Mouse (Mus musculus): ENCODE measurements around the gene Cx3cr1. TPM values are rescaled to one million over a fixed set of nuclear protein-coding genes. Genes with fewer than 3 reads are reported as not detected.

The Cx3cr1 gene
- polyA plus RNA-seq, 1 experiment from 2014 or later: 7.4 TPM

DNA sequence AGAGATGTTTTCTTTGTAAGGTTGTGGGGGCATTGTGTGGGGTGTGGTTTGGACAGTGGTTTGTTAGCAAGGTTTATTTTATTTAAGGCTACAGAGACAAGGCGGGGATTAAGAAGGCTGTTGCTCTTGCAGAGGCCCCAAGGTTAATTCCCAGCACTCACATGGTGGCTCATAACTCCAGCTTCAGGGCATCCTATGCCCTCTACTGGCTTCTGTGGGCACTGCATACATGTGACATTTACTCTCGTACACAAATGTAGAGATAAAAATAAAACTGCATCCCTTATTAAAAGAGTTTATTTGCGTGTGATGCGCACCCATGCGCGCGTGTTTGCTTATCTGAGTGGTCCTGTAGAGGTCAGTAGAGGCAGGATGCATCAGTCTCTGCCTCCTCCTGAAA is 19.4 kb upstream of the Cx3cr1 start:
- Histone ChIP-seq H3K27ac (ENCODE audit: low read depth, low read length) (no peak overlapping the region), H3K4me1 (ENCODE audit: control insufficient read depth, insufficient read depth, low read length) (no peaks in the 10 kb centered on the region), H3K4me3 (ENCODE audit: low read length) (no peak overlapping the region), H3K9me3 (ENCODE audit: control insufficient read depth, low read length) (0 out of 2 replicates have a peak, but pooled peaks cover 3% of the 10 kb centered on the region), H3K4me2 (replicated peaks; ENCODE audit: low read depth, low read length) (no peak overlapping the region), H3K36me3 (ENCODE audit: control insufficient read depth, insufficient read depth, low read length) (no peaks in the 10 kb centered on the region), H3K9ac (ENCODE audit: low read depth, low read length) (no peak overlapping the region), H3K27me3 (ENCODE audit: control insufficient read depth, insufficient read depth, low read length) (no peaks in the 10 kb centered on the region)
- ATAC-seq (ENCODE audit: low FRiP score, low TSS enrichment): no peak
- WGBS: 90% methylated on average over 7 of the region's 7 CpGs

DNA sequence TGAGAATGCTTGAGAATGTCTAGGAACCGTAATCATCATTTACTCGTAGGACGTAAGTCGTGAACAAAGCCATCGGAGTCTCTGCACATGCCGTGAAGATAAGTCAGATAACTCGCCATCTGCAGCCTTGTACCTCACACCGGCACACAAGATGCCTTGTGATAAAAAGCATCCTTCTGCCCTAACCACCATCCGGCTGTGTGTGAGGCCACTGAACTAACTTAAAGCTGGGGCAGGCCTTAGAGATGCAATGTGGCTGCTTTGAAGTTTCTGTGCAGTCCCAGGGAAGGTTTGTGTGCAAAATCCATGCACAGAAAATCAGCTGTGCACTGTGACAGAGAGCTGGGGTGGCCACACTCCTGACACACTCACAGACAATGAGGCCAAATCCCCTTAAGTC is 14.7 kb upstream of the Cx3cr1 start:
- H3K4me2 ChIP-seq (replicated peaks; ENCODE audit: low read depth, low read length): no peak overlapping the region
- no peaks in the 10 kb centered on the region for H3K4me1 ChIP-seq (ENCODE audit: control insufficient read depth, insufficient read depth, low read length)
- H3K9me3 ChIP-seq (ENCODE audit: control insufficient read depth, low read length): 0 out of 2 replicates have a peak, but pooled peaks cover 3% of the 10 kb centered on the region
- 87% methylated on average over 9 of the region's 9 CpGs for WGBS
- H3K9ac ChIP-seq (ENCODE audit: low read depth, low read length): no peak overlapping the region
- no peaks in the 10 kb centered on the region for H3K27me3 ChIP-seq (ENCODE audit: control insufficient read depth, insufficient read depth, low read length)
- H3K27ac ChIP-seq (ENCODE audit: low read depth, low read length): no peak overlapping the region
- H3K36me3 ChIP-seq (ENCODE audit: control insufficient read depth, insufficient read depth, low read length): no peaks in the 10 kb centered on the region
- no peak for ATAC-seq (ENCODE audit: low FRiP score, low TSS enrichment)
- H3K4me3 ChIP-seq (ENCODE audit: low read length): no peak overlapping the region

DNA sequence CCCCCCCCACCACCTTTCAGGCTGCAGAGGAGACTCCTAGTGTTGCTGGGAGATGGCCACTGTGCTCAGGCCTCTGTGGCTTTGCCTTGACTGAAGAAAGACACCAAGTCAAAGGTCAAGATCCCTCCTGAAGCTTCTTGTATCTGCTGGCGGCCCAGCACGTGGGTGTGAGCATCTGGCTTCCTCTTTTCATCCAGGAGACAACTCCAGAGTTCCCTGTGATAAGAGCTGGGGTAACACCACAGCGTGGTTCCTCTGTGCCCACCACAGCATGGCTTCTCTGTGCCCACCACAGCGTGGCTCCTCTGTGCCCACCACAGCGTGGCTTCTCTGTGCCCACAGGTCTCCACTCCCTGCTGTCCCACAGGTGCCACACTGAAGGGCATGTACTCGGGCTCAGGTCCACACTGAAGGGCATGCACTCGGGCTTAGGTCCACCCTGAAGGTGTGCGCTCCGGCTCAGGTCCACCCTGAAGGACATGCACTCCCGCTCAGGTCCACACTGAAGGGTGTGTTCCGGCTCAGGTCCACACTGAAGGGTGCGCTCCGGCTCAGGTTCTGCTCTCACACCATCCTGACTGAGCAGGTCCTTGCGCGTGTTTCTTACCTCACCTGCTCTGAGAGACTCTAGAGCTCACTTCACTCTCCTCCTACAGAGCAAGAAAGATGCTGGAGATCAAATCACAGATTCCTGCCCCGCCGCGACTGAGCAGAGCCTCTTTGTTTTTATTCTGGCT is 13.6 kb upstream of the Cx3cr1 start:
- Histone ChIP-seq H3K4me1 (ENCODE audit: control insufficient read depth, insufficient read depth, low read length) (no peaks in the 10 kb centered on the region), H3K9ac (ENCODE audit: low read depth, low read length) (no peak overlapping the region), H3K36me3 (ENCODE audit: control insufficient read depth, insufficient read depth, low read length) (no peaks in the 10 kb centered on the region), H3K27ac (ENCODE audit: low read depth, low read length) (no peak overlapping the region), H3K4me3 (ENCODE audit: low read length) (no peak overlapping the region), H3K9me3 (ENCODE audit: control insufficient read depth, low read length) (no peaks in the 10 kb centered on the region), H3K4me2 (replicated peaks; ENCODE audit: low read depth, low read length) (no peak overlapping the region), H3K27me3 (ENCODE audit: control insufficient read depth, insufficient read depth, low read length) (no peaks in the 10 kb centered on the region)
- no peak for ATAC-seq (ENCODE audit: low FRiP score, low TSS enrichment)
- 80% methylated on average over 18 of the region's 18 CpGs for WGBS

DNA sequence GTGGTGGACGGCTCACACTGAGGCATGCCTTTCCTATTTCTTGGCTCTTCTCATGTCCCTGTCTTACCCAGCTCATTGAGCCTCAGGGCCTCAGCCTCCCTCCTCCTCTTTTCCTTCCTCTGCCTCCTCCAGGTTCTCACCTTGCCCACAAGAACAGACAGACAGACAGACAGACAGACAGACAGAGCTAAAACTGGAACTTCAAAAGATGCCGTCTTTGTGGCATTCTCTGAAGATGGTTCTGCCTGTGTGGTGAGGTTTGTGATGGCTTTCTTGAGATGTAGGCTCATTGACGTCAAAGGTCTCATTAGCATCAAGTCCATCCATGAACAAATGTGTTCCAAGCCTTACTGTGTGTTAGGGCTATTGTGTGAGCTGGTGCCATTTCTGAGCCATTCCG is 13.0 kb upstream of the Cx3cr1 start:
- WGBS: 80% methylated on average over 4 of the region's 4 CpGs

DNA sequence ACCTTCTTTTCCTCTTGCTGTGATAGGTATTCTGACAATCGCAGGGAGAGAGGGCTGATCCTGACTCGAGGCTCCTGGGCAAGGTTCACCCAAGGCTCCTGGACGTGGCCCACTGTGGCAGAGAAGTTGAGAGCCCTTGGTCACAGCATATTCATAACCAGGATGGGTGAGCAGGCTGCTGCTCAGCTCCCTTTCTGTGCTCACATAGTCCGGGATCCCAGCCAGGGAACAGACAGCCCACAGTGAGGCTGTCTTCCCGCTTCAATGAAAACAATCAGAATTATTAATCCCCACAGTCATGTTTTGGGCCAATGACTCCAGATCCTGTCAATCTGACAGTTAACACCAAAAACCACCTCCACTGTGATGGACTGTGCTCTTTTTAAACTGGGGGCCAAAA is 12.3 kb upstream of the Cx3cr1 start:
- Histone ChIP-seq H3K36me3 (ENCODE audit: control insufficient read depth, insufficient read depth, low read length) (no peaks in the 10 kb centered on the region), H3K9me3 (ENCODE audit: control insufficient read depth, low read length) (no peaks in the 10 kb centered on the region), H3K4me3 (ENCODE audit: low read length) (no peak overlapping the region), H3K4me2 (replicated peaks; ENCODE audit: low read depth, low read length) (no peak overlapping the region), H3K27me3 (ENCODE audit: control insufficient read depth, insufficient read depth, low read length) (no peaks in the 10 kb centered on the region), H3K9ac (ENCODE audit: low read depth, low read length) (no peak overlapping the region), H3K27ac (ENCODE audit: low read depth, low read length) (no peak overlapping the region), H3K4me1 (ENCODE audit: control insufficient read depth, insufficient read depth, low read length) (no peaks in the 10 kb centered on the region)
- WGBS: 82% methylated on average over 5 of the region's 5 CpGs
- ATAC-seq (ENCODE audit: low FRiP score, low TSS enrichment): no peak

More for the DNA sequence above, 13.0 kb upstream of the Cx3cr1 start:
- Histone ChIP-seq H3K4me1 (ENCODE audit: control insufficient read depth, insufficient read depth, low read length) (no peaks in the 10 kb centered on the region), H3K27me3 (ENCODE audit: control insufficient read depth, insufficient read depth, low read length) (no peaks in the 10 kb centered on the region), H3K27ac (ENCODE audit: low read depth, low read length) (no peak overlapping the region), H3K4me2 (replicated peaks; ENCODE audit: low read depth, low read length) (no peak overlapping the region), H3K9ac (ENCODE audit: low read depth, low read length) (no peak overlapping the region), H3K36me3 (ENCODE audit: control insufficient read depth, insufficient read depth, low read length) (no peaks in the 10 kb centered on the region), H3K9me3 (ENCODE audit: control insufficient read depth, low read length) (no peaks in the 10 kb centered on the region), H3K4me3 (ENCODE audit: low read length) (no peak overlapping the region)
- ATAC-seq (ENCODE audit: low FRiP score, low TSS enrichment): no peak

DNA sequence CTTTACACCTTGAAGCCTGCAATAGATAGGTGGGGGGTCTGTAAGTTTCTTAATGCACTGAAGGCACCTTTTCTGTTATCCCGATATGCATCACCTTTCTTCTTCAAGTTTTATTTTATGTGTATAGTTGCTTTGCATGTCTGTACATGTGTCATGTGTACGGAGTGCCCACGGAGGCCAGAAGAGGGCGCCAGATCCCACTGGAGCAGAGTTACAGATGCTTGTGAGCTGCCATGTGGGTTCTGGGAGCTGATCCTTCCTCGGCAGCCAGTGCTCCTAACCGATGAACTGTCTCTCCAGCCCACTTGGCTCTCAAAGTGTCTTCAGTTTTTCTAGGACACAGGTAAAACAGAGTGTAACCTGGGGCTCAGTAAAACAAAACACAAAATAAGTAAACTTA is 11.6 kb upstream of the Cx3cr1 start:
- no peak overlapping the region for H3K4me2 ChIP-seq (replicated peaks; ENCODE audit: low read depth, low read length)
- H3K4me1 ChIP-seq (ENCODE audit: control insufficient read depth, insufficient read depth, low read length): no peaks in the 10 kb centered on the region
- H3K9ac ChIP-seq (ENCODE audit: low read depth, low read length): no peak overlapping the region
- H3K4me3 ChIP-seq (ENCODE audit: low read length): no peak overlapping the region
- H3K27me3 ChIP-seq (ENCODE audit: control insufficient read depth, insufficient read depth, low read length): no peaks in the 10 kb centered on the region
- WGBS: 71% methylated on average over 6 of the region's 6 CpGs
- no peaks in the 10 kb centered on the region for H3K9me3 ChIP-seq (ENCODE audit: control insufficient read depth, low read length)
- H3K27ac ChIP-seq (ENCODE audit: low read depth, low read length): no peak overlapping the region
- H3K36me3 ChIP-seq (ENCODE audit: control insufficient read depth, insufficient read depth, low read length): no peaks in the 10 kb centered on the region
- ATAC-seq (ENCODE audit: low FRiP score, low TSS enrichment): no peak

DNA sequence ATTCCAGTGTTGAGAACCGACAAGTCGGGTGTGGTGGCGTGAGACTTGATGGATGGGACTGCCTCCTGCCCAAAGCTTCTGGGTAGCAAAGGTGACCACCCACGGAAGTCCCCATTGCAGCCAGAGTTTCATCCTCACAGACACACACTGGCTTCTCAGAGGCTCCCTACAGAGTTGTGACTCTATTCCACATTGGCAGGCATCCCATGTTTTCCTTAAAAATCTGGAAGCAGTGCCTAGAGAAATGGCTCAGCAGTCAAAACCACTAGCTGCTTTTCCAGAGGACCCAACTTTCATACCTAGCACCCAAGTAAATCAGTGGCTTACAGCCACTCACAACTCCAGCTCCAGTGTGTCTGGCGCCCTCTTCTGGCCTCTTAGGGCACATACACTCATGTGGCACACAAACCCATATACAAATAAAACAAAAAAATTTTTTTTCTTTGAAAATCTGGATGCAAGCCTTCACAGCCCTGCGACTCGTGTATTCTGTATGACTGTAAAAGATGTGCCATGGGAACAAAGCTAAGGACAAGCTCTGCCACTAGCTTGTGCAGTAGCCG is 10.9 kb upstream of the Cx3cr1 start:
- no peak overlapping the region for H3K4me2 ChIP-seq (replicated peaks; ENCODE audit: low read depth, low read length)
- no peak overlapping the region for H3K9ac ChIP-seq (ENCODE audit: low read depth, low read length)
- H3K4me3 ChIP-seq (ENCODE audit: low read length): no peak overlapping the region
- no peak for ATAC-seq (ENCODE audit: low FRiP score, low TSS enrichment)
- no peaks in the 10 kb centered on the region for H3K27me3 ChIP-seq (ENCODE audit: control insufficient read depth, insufficient read depth, low read length)
- WGBS: 79% methylated on average over 8 of the region's 8 CpGs
- H3K9me3 ChIP-seq (ENCODE audit: control insufficient read depth, low read length): no peaks in the 10 kb centered on the region
- no peaks in the 10 kb centered on the region for H3K4me1 ChIP-seq (ENCODE audit: control insufficient read depth, insufficient read depth, low read length)
- H3K36me3 ChIP-seq (ENCODE audit: control insufficient read depth, insufficient read depth, low read length): no peaks in the 10 kb centered on the region
- no peak overlapping the region for H3K27ac ChIP-seq (ENCODE audit: low read depth, low read length)

DNA sequence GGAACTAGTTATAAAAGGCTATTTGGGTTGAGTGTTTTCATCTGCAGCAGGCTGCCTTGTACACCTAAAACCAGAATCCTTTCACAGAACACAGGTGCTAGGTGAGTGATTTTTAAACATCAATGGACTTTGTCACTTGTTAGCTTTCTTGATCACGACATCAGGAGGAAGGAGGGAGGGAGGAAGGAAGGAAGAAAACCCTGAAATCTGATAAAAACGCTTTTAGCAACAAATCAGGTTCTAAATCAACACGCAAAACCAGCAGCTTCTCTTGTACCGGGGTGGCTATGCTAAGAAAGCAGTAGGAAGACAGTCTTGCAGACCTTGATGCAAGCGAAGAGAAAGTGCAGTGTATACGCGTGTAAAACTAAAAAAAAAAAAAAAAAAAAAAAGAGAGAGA is 10.2 kb upstream of the Cx3cr1 start:
- Histone ChIP-seq H3K27me3 (ENCODE audit: control insufficient read depth, insufficient read depth, low read length) (no peaks in the 10 kb centered on the region), H3K9ac (ENCODE audit: low read depth, low read length) (no peak overlapping the region), H3K4me2 (replicated peaks; ENCODE audit: low read depth, low read length) (no peak overlapping the region), H3K9me3 (ENCODE audit: control insufficient read depth, low read length) (no peaks in the 10 kb centered on the region), H3K36me3 (ENCODE audit: control insufficient read depth, insufficient read depth, low read length) (no peaks in the 10 kb centered on the region), H3K4me3 (ENCODE audit: low read length) (no peak overlapping the region), H3K4me1 (ENCODE audit: control insufficient read depth, insufficient read depth, low read length) (no peaks in the 10 kb centered on the region), H3K27ac (ENCODE audit: low read depth, low read length) (no peak overlapping the region)
- WGBS: 77% methylated on average over 7 of the region's 7 CpGs
- ATAC-seq (ENCODE audit: low FRiP score, low TSS enrichment): no peak

DNA sequence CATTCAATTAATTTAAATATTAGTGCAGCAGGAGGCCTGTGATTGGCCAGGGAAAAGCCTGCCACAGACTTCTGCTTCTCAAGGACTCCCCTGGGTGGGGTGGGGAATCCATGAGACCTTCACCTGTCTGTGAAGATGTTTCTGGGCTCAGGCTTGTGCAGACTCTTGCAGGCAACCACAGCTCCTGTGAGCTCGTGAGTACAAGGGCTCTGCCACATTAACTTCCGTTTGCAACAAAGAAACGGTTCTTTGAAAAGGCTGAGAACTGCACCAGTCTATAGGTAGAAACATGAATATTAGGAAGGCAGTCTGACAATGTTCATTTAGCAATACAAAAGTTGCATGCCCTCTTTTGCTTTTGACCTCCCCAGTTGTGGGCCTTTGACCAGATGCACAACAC is 8.6 kb upstream of the Cx3cr1 start:
- no peak overlapping the region for H3K9ac ChIP-seq (ENCODE audit: low read depth, low read length)
- H3K4me1 ChIP-seq (ENCODE audit: control insufficient read depth, insufficient read depth, low read length): no peaks in the 10 kb centered on the region
- no peaks in the 10 kb centered on the region for H3K9me3 ChIP-seq (ENCODE audit: control insufficient read depth, low read length)
- H3K4me3 ChIP-seq (ENCODE audit: low read length): no peak overlapping the region
- ATAC-seq (ENCODE audit: low FRiP score, low TSS enrichment): no peak
- whole genome bisulfite sequencing: 83% methylated on average over 3 of the region's 3 CpGs
- H3K27ac ChIP-seq (ENCODE audit: low read depth, low read length): no peak overlapping the region
- no peaks in the 10 kb centered on the region for H3K27me3 ChIP-seq (ENCODE audit: control insufficient read depth, insufficient read depth, low read length)
- no peaks in the 10 kb centered on the region for H3K36me3 ChIP-seq (ENCODE audit: control insufficient read depth, insufficient read depth, low read length)
- H3K4me2 ChIP-seq (replicated peaks; ENCODE audit: low read depth, low read length): no peak overlapping the region
